In genomic region chr5:113295791-113296190, GRCm38 (mm10) we compare ENCODE assay signal across 9 mouse cellular contexts. TPM values are rescaled to one million over a fixed set of nuclear protein-coding genes. Genes with fewer than 3 reads are reported as not detected.
DNase-seq lines count a peak whose midpoint lies in the region; ATAC-seq lines count a peak whose summit lies in the region.
"Had no signal": no experiment of that assay in that cellular context is flagged by ENCODE, and none has a peak within 500 bp of the region (broad histone marks: within the 10 kb centered on the region; RNA-seq: fewer than 3 reads in every experiment).

No protein-coding gene starts in this region.

- WGBS in neural tube, embryonic 11.5 days: 43% methylated on average over 4 of the region's 4 CpGs
- WGBS in intestine, embryonic 15.5 days: 21% methylated on average over 4 of the region's 4 CpGs

- H3K27me3 ChIP-seq in neural tube, embryonic 11.5 days (ENCODE audit: control insufficient read depth, insufficient read depth, low read length): no peaks in the 10 kb centered on the region
- H3K27me3 ChIP-seq in intestine, embryonic 15.5 days (replicated peaks): no peaks in the 10 kb centered on the region

- no peak overlapping the region for H3K27ac ChIP-seq in neural tube, embryonic 11.5 days (ENCODE audit: low read depth, low read length)
- H3K27ac ChIP-seq in intestine, embryonic 15.5 days: peak overlapping the region; percentile 52; the same call in 1 of the 2 replicates
- H3K27ac ChIP-seq: limb, embryonic 13.5 days had no signal

- no peak overlapping the region for H3K4me2 ChIP-seq in neural tube, embryonic 11.5 days (ENCODE audit: low read depth)
- H3K4me2 ChIP-seq in intestine, embryonic 15.5 days (replicated peaks): no peak overlapping the region
- H3K4me2 ChIP-seq: limb, embryonic 13.5 days had no signal

- H3K4me3 ChIP-seq in neural tube, embryonic 11.5 days (ENCODE audit: low read depth, low read length): no peak overlapping the region
- no peak overlapping the region for H3K4me3 ChIP-seq in intestine, embryonic 15.5 days (replicated peaks)
- H3K4me3 ChIP-seq: limb, embryonic 13.5 days had no signal

- ATAC-seq in neural tube, embryonic 11.5 days (ENCODE audit: insufficient read depth, low FRiP score, low TSS enrichment): no peak
- peak; percentile 89 for ATAC-seq in intestine, embryonic 15.5 days
- no peak for ATAC-seq in megakaryocyte-erythroid progenitor cell, adult 5-6 weeks (replicated peaks; ENCODE audit: low FRiP score, low TSS enrichment, poor library complexity, severe bottlenecking)

- DNase-seq in neural tube, embryonic 11.5 days (ENCODE audit: low spot score): peak; percentile 54
- DNase-seq in neural tube, embryonic 10.5 days (ENCODE audit: extremely low spot score, low spot score): no peak
- DNase-seq in kidney, postnatal 4 days: peak; percentile 77 to 87
- DNase-seq in retina, postnatal 1 day: peak; percentile 58
- DNase-seq in layer of hippocampus, postnatal 36 days: no peak
- DNase-seq: right cerebral cortex, adult 18-20 months had no signal

- H3K4me1 ChIP-seq in neural tube, embryonic 11.5 days (ENCODE audit: control insufficient read depth, insufficient read depth, low read length): no peaks in the 10 kb centered on the region
- peaks cover 15% of the 10 kb centered on the region for H3K4me1 ChIP-seq in intestine, embryonic 15.5 days (replicated peaks)
- H3K4me1 ChIP-seq: limb, embryonic 13.5 days had no signal

- H3K9ac ChIP-seq in neural tube, embryonic 11.5 days (ENCODE audit: low read length): no peak overlapping the region
- H3K9ac ChIP-seq in intestine, embryonic 15.5 days: no peak overlapping the region
- H3K9ac ChIP-seq: limb, embryonic 13.5 days had no signal

- no peaks in the 10 kb centered on the region for H3K9me3 ChIP-seq in neural tube, embryonic 11.5 days (ENCODE audit: control insufficient read depth, low read length)
- no peaks in the 10 kb centered on the region for H3K9me3 ChIP-seq in intestine, embryonic 15.5 days
- H3K9me3 ChIP-seq: limb, embryonic 13.5 days had no signal

- no peaks in the 10 kb centered on the region for H3K36me3 ChIP-seq in neural tube, embryonic 11.5 days (ENCODE audit: control insufficient read depth, insufficient read depth, low read length)
- no peaks in the 10 kb centered on the region for H3K36me3 ChIP-seq in intestine, embryonic 15.5 days
- H3K36me3 ChIP-seq: limb, embryonic 13.5 days had no signal

RNA-seq across cellular contexts. Expression of gene Sgsm1, which starts 14.8 kb away (rescaled TPM):
- 8.5 and 10.7 TPM in 2 replicates for polyA plus RNA-seq in neural tube, embryonic 11.5 days (2014; fragmentation: Nextera tagmentation; extraction: Ambion mirVana)
- polyA plus RNA-seq in intestine, embryonic 15.5 days (2015; fragmentation: Nextera tagmentation; extraction: Ambion mirVana): 9.6 and 11.3 TPM in 2 replicates
- total RNA-seq in megakaryocyte-erythroid progenitor cell, adult 5-6 weeks (2014; fragmentation: Nextera tagmentation): 0.46 TPM in 1 of 2 replicates, not detected in the other
- 7.7 TPM in 1 of 2 replicates, not detected in the other for total RNA-seq in megakaryocyte-erythroid progenitor cell, adult 5-6 weeks (2017)
- 10 to 100 TPM; 86.9 to 88.3 TPM for total RNA-seq in layer of hippocampus, postnatal 36 days (2021)

Comparison
In these comparisons a context has a peak if more than half of its experiments do, and no peak if none do; other contexts are left out.
1. DNase-seq: peak in neural tube, embryonic 11.5 days (single experiment), kidney, postnatal 4 days (2 of 2) and retina, postnatal 1 day (single experiment); none in neural tube, embryonic 10.5 days (single experiment) and layer of hippocampus, postnatal 36 days (0 of 2).
2. RNA of gene Sgsm1, which starts 14.8 kb away (total RNA-seq): 86.9 to 88.3 TPM in layer of hippocampus, postnatal 36 days; 0.46 to 7.7 TPM in megakaryocyte-erythroid progenitor cell, adult 5-6 weeks; every median in the first group is over 10 times any median in the second.